ENCODE assay signal across 14 mouse cellular contexts in genomic region chr6:15592780-15593179, GRCm38 (mm10).
DNase-seq lines count a peak whose midpoint lies in the region; TF ChIP-seq lines count a peak whose summit lies in the region.
"Had no signal": no experiment of that assay in that cellular context is flagged by ENCODE, and none has a peak within 500 bp of the region (broad histone marks: within the 10 kb centered on the region; RNA-seq: fewer than 3 reads in every experiment).

No protein-coding gene starts in this region.

- no peaks in the 10 kb centered on the region for H3K79me2 ChIP-seq in CH12.LX (replicated peaks; ENCODE audit: control insufficient read depth, extremely low read depth, insufficient read depth, poor library complexity, severe bottlenecking)

- TF ChIP-seq CTCF in left cerebral cortex, adult 2 months (IDR thresholded peaks at IDR 0.05) = peak; percentile 6
- TF ChIP-seq CTCF in CH12.LX (conservative IDR thresholded peaks at IDR 0.05 in 1 of 2, IDR thresholded peaks at IDR 0.05 in 1 of 2; ENCODE audit: low read depth in 2 of 2, low read length in 2 of 2) = peak in 1 of 2 experiments; percentile 53; a peak in 2 of 4 replicates
- TF ChIP-seq CTCF in cerebellum, adult 2 months (IDR thresholded peaks at IDR 0.05; ENCODE audit: borderline replicate concordance, insufficient read depth, low read depth, low read length) = no peak

- no peak for TF ChIP-seq EP300 in CH12.LX (IDR thresholded peaks at IDR 0.05; ENCODE audit: low read length)

- intact Hi-C loops in left cerebral cortex, adult 2 months (cut with DNase I) = no loop called here
- intact Hi-C loops in left cerebral cortex, postnatal 4 days (cut with DNase I) = no loop called here

- H3K27me3 ChIP-seq in CH12.LX (replicated peaks) = no peaks in the 10 kb centered on the region
- no peaks in the 10 kb centered on the region for H3K27me3 ChIP-seq in cerebellum, adult 2 months (ENCODE audit: control insufficient read depth, insufficient read depth, low read length)
- H3K27me3 ChIP-seq: embryonic facial prominence, embryonic 12.5 days; midbrain, embryonic 15.5 days had no signal

- no peaks in the 10 kb centered on the region for H3K36me3 ChIP-seq in CH12.LX (replicated peaks in 1 of 2; ENCODE audit: control insufficient read depth in 1 of 2, insufficient read depth in 1 of 2, low read length in 1 of 2)
- H3K36me3 ChIP-seq: embryonic facial prominence, embryonic 12.5 days; hindbrain, embryonic 10.5 days; midbrain, embryonic 15.5 days had no signal

- no peak for TF ChIP-seq POLR2A in CH12.LX (IDR thresholded peaks at IDR 0.05; ENCODE audit: low read depth, low read length)
- no peak for TF ChIP-seq POLR2A in cerebellum, adult 2 months (IDR thresholded peaks at IDR 0.05; ENCODE audit: borderline replicate concordance, insufficient read depth, low read length)

- peak; percentile 48 for TF ChIP-seq RAD21 in CH12.LX (IDR thresholded peaks at IDR 0.05; ENCODE audit: low read depth, low read length)

- H3K4me3 ChIP-seq in left cerebral cortex, adult 2 months = no peak overlapping the region
- no peak overlapping the region for H3K4me3 ChIP-seq in CH12.LX (replicated peaks in 1 of 3; ENCODE audit: low read depth in 2 of 3, low read length in 2 of 3, poor library complexity in 1 of 3)
- no peak overlapping the region for H3K4me3 ChIP-seq in cerebellum, adult 2 months (replicated peaks; ENCODE audit: insufficient read depth, low read depth, low read length)
- H3K4me3 ChIP-seq: embryonic facial prominence, embryonic 12.5 days; hindbrain, embryonic 10.5 days; midbrain, embryonic 15.5 days had no signal

- DNase-seq in left cerebral cortex, adult 2 months (ENCODE audit: extremely low spot score in 1 of 2, low spot score in 2 of 2) = no peak
- no peak for DNase-seq in left cerebral cortex, postnatal 4 days
- DNase-seq in A20 (ENCODE audit: low read depth, low spot score) (peak; percentile 27), CH12.LX (ENCODE audit: extremely low read depth) (peak; percentile 20)
- peak; percentile 15 for DNase-seq in lung, postnatal 36 days
- no peak for DNase-seq in natural killer cell, adult 2 months (ENCODE audit: low spot score in 2 of 2)
- no peak for DNase-seq in cerebellum, adult 2 months
- DNase-seq: adrenal gland, adult 8-10 months; cerebellum, postnatal 25 days had no signal

- dilution Hi-C loops in CH12.LX (cut with MboI; ENCODE audit: extremely low pct_ligation_motif_present, extremely low pct_unique_long_range_greater_than_20kb, low sequenced_read_pairs) = no loop called here

- no peaks in the 10 kb centered on the region for H3K4me1 ChIP-seq in CH12.LX (ENCODE audit: control insufficient read depth in 1 of 2, insufficient read depth in 2 of 2)
- H3K4me1 ChIP-seq in cerebellum, adult 2 months (ENCODE audit: control insufficient read depth, insufficient read depth, low read length) = no peaks in the 10 kb centered on the region
- H3K4me1 ChIP-seq: embryonic facial prominence, embryonic 12.5 days; hindbrain, embryonic 10.5 days; midbrain, embryonic 15.5 days had no signal

- in situ Hi-C loops in CH12.LX (cut with MboI; ENCODE audit: low pct_ligation_motif_present, low pct_unique_long_range_greater_than_20kb, low sequenced_read_pairs) = no loop called here

- H3K4me2 ChIP-seq in CH12.LX (ENCODE audit: insufficient read depth, low read depth, poor library complexity, severe bottlenecking) = no peak overlapping the region
- H3K4me2 ChIP-seq: embryonic facial prominence, embryonic 12.5 days; heart, embryonic 11.5 days; midbrain, embryonic 15.5 days had no signal

- no peak overlapping the region for H3K27ac ChIP-seq in left cerebral cortex, adult 2 months
- no peak overlapping the region for H3K27ac ChIP-seq in CH12.LX (ENCODE audit: insufficient read depth, low read depth)
- H3K27ac ChIP-seq in cerebellum, adult 2 months (ENCODE audit: insufficient read depth, low read length) = no peak overlapping the region
- H3K27ac ChIP-seq: embryonic facial prominence, embryonic 12.5 days; hindbrain, embryonic 10.5 days; macrophage; midbrain, embryonic 15.5 days had no signal

- H3K9me3 ChIP-seq in CH12.LX (replicated peaks; ENCODE audit: low read length) = no peaks in the 10 kb centered on the region
- H3K9me3 ChIP-seq: embryonic facial prominence, embryonic 12.5 days; hindbrain, embryonic 10.5 days; midbrain, embryonic 15.5 days had no signal

- no peak overlapping the region for H3K9ac ChIP-seq in CH12.LX (ENCODE audit: insufficient read depth, low read depth)
- H3K9ac ChIP-seq: embryonic facial prominence, embryonic 12.5 days; midbrain, embryonic 15.5 days had no signal

- WGBS in cerebellum, adult 2 months = 58% methylated on average over 1 of the region's 1 CpGs

TF ChIP-seq in CH12.LX, 34 proteins besides CTCF, POLR2A, EP300 and RAD21:
- no peak for TF ChIP-seq RCOR1 (conservative IDR thresholded peaks at IDR 0.05; ENCODE audit: low read depth, low read length)
- TF ChIP-seq GABPA (IDR thresholded peaks at IDR 0.05; ENCODE audit: insufficient replicate concordance, low read depth, low read length) = no peak
- TF ChIP-seq ZKSCAN1 (IDR thresholded peaks at IDR 0.05; ENCODE audit: borderline replicate concordance, low read depth, low read length) = no peak
- no peak for TF ChIP-seq PAX5 (IDR thresholded peaks at IDR 0.05; ENCODE audit: low read length)
- TF ChIP-seq SMC3 (IDR thresholded peaks at IDR 0.05; ENCODE audit: low read depth, low read length) = peak; percentile 67

Comparison
In these comparisons a context has a peak if more than half of its experiments do, and no peak if none do; other contexts are left out.
1. DNase-seq: peak in A20 (single experiment), CH12.LX (single experiment) and lung, postnatal 36 days (single experiment); none in left cerebral cortex, adult 2 months (0 of 2), left cerebral cortex, postnatal 4 days (single experiment), natural killer cell, adult 2 months (0 of 2) and cerebellum, adult 2 months (0 of 2).